Mouse (Mus musculus) right cerebral cortex, postnatal 10 days (tissue): Measurements from ENCODE around the gene Stxbp3.

Experiments used
- DNase-seq, 2 experiments: peaks; one replicate each; pipeline ENCODE4 v3.0.0; 2021; ENCODE audit warnings: low spot score in 2 of 2

The Stxbp3 gene

GRCm38 (mm10) chr3:108764976-108765375, 75.3 kb downstream of the Stxbp3 start:
- DNase-seq = no peak

GRCm38 (mm10) chr3:108763691-108764090, 76.6 kb downstream of the Stxbp3 start:
- DNase-seq = no peak

- DNase-seq = peak; percentile 45 to 66
Measured at GRCm38 (mm10) chr3:108762597-108763111, 77.7 kb downstream of the Stxbp3 start.

- DNase-seq = no peak
Measured at GRCm38 (mm10) chr3:108759566-108760420, 80.5 kb downstream of the Stxbp3 start.

- no peak for DNase-seq
Measured at GRCm38 (mm10) chr3:108757570-108757969, 82.8 kb downstream of the Stxbp3 start.

GRCm38 (mm10) chr3:108756131-108756530, 84.2 kb downstream of the Stxbp3 start:
- no peak for DNase-seq

GRCm38 (mm10) chr3:108755542-108755941, 84.8 kb downstream of the Stxbp3 start:
- no peak for DNase-seq

- no peak for DNase-seq
Measured at GRCm38 (mm10) chr3:108754541-108754940, 85.8 kb downstream of the Stxbp3 start.

- DNase-seq = no peak
Measured at GRCm38 (mm10) chr3:108751691-108752090, 88.6 kb downstream of the Stxbp3 start.

- no peak for DNase-seq
Measured at GRCm38 (mm10) chr3:108751061-108751460, 89.3 kb downstream of the Stxbp3 start.

- DNase-seq = no peak
Measured at GRCm38 (mm10) chr3:108744060-108744459, 96.3 kb downstream of the Stxbp3 start.
